Mouse (Mus musculus): ENCODE results near the gene Marveld3. TPM values are rescaled to one million over a fixed set of nuclear protein-coding genes. Genes with fewer than 3 reads are reported as not detected.
A peak's percentile ranks its signal among the peaks of the same experiment; 100 is the strongest.

Gene Marveld3
- polyA plus RNA-seq, 1 experiment from 2014 or later: 2.2 TPM

GRCm38 (mm10) chr8:109941606-109942360 is 20.2 kb downstream of the Marveld3 start:
- ATAC-seq (replicated peaks): no peak
- no peak overlapping the region for H3K4me3 ChIP-seq
- no peak overlapping the region for H3K27ac ChIP-seq (replicated peaks)
- H3K4me1 ChIP-seq: no peaks in the 10 kb centered on the region
- no peak overlapping the region for H3K9ac ChIP-seq (replicated peaks)
- WGBS: 86% methylated on average over 2 of the region's 2 CpGs
- H3K9me3 ChIP-seq: no peaks in the 10 kb centered on the region
- H3K27me3 ChIP-seq: no peaks in the 10 kb centered on the region
- peaks cover 33% of the 10 kb centered on the region for H3K36me3 ChIP-seq
- H3K4me2 ChIP-seq (replicated peaks): no peak overlapping the region

DNA sequence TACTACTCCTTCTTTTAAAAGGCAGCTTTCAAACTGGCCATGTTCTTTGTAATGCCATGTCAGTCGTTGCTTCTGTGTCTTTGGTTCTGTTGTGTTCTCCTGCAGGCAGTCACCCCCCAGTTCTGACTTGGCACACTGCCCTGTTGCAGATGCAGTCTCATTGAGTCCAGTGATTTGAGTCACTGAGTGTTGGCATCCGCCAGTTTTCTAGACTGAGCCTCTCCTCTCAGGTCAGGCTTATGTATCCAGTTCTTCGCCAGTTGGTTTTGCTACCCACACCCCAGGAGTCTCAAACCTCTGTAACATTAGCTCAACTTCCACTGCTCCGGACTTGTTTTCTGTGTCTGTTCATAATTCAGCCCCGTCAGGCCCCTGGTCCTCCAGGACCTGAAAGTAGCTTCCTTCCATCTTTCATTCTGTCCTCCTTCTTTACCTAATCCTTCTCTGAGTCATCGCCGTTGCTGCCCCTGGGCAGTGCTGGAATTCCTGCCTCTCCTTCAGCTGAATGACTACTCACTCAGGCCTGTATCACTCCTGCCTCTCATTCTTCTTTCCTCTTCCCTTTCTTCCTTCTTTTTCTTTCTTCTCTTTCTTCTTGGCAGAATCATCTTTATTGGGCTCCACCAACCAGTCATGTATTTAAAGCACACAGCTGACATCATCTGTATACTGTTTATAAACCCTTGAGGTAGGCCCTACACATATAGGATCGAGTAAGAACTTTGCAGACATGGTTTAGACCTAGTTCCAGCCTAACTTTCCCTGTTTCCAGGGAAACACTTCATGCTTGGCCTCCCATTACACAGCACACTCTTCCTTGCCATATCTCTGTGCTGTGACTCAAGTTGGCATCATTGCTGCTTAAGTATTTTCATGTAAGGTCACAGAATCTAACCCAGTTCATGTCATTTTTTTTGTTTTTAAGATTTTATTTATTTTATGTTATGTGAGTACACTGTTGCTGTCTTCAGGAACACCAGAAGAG is 41.3 kb downstream of the Marveld3 start:
- Histone ChIP-seq H3K4me2 (replicated peaks) (no peak overlapping the region), H3K27me3 (no peaks in the 10 kb centered on the region), H3K9ac (replicated peaks) (no peak overlapping the region), H3K9me3 (no peaks in the 10 kb centered on the region), H3K4me1 (peaks cover 9% of the 10 kb centered on the region; the same call in 1 of the 2 replicates), H3K4me3 (no peak overlapping the region), H3K36me3 (peaks cover 21% of the 10 kb centered on the region), H3K27ac (replicated peaks) (no peak overlapping the region)
- WGBS: 75% methylated on average over 8 of the region's 8 CpGs
- ATAC-seq (replicated peaks): no peak

- Histone ChIP-seq H3K36me3 (peaks cover 25% of the 10 kb centered on the region), H3K27me3 (no peaks in the 10 kb centered on the region), H3K4me1 (peaks cover 9% of the 10 kb centered on the region; the same call in 1 of the 2 replicates), H3K4me2 (replicated peaks) (no peak overlapping the region), H3K27ac (replicated peaks) (no peak overlapping the region), H3K9ac (replicated peaks) (no peak overlapping the region), H3K4me3 (no peak overlapping the region), H3K9me3 (no peaks in the 10 kb centered on the region)
- WGBS: 58% methylated on average over 4 of the region's 4 CpGs
- ATAC-seq (replicated peaks): no peak
Observed at GRCm38 (mm10) chr8:109917277-109917676, 44.7 kb downstream of the Marveld3 start.

- Histone ChIP-seq H3K4me3 (no peak overlapping the region), H3K9me3 (no peaks in the 10 kb centered on the region), H3K27ac (replicated peaks) (0 out of 2 replicates have a peak overlapping the region, but pooled peaks have one; percentile 19), H3K9ac (replicated peaks) (no peak overlapping the region), H3K27me3 (no peaks in the 10 kb centered on the region), H3K4me1 (peaks cover 14% of the 10 kb centered on the region), H3K4me2 (replicated peaks) (no peak overlapping the region), H3K36me3 (peaks cover 27% of the 10 kb centered on the region)
- ATAC-seq (replicated peaks): no peak
- 84% methylated on average over 4 of the region's 4 CpGs for WGBS
Observed at GRCm38 (mm10) chr8:109907376-109907775, 54.6 kb downstream of the Marveld3 start.

- H3K4me2 ChIP-seq (replicated peaks): no peak overlapping the region
- no peaks in the 10 kb centered on the region for H3K27me3 ChIP-seq
- no peak overlapping the region for H3K4me3 ChIP-seq
- peaks cover 22% of the 10 kb centered on the region for H3K36me3 ChIP-seq
- no peaks in the 10 kb centered on the region for H3K9me3 ChIP-seq
- 85% methylated on average over 3 of the region's 3 CpGs for whole genome bisulfite sequencing
- ATAC-seq (replicated peaks): no peak
- 0 out of 2 replicates have a peak overlapping the region, but pooled peaks have one; percentile 19 for H3K27ac ChIP-seq (replicated peaks)
- peaks cover 14% of the 10 kb centered on the region for H3K4me1 ChIP-seq
- H3K9ac ChIP-seq (replicated peaks): no peak overlapping the region
Observed at GRCm38 (mm10) chr8:109906907-109907306, 55.1 kb downstream of the Marveld3 start.

GRCm38 (mm10) chr8:109904928-109905668 is 56.9 kb downstream of the Marveld3 start:
- Histone ChIP-seq H3K27me3 (no peaks in the 10 kb centered on the region), H3K4me2 (replicated peaks) (no peak overlapping the region), H3K9ac (replicated peaks) (no peak overlapping the region), H3K27ac (replicated peaks) (no peak overlapping the region; the same call in 1 of the 2 replicates), H3K9me3 (no peaks in the 10 kb centered on the region), H3K4me1 (peaks cover 14% of the 10 kb centered on the region), H3K36me3 (peaks cover 17% of the 10 kb centered on the region), H3K4me3 (no peak overlapping the region)
- WGBS: 90% methylated on average over 1 of the region's 1 CpGs
- ATAC-seq (replicated peaks): no peak

GRCm38 (mm10) chr8:109903909-109904469 is 58.0 kb downstream of the Marveld3 start:
- no peak overlapping the region for H3K4me3 ChIP-seq
- H3K27ac ChIP-seq (replicated peaks): peak overlapping the region; percentile 60
- no peaks in the 10 kb centered on the region for H3K27me3 ChIP-seq
- peaks cover 8% of the 10 kb centered on the region for H3K36me3 ChIP-seq
- ATAC-seq (replicated peaks): no peak
- no peak overlapping the region for H3K4me2 ChIP-seq (replicated peaks)
- 68% methylated on average over 10 of the region's 10 CpGs for WGBS
- H3K9ac ChIP-seq (replicated peaks): no peak overlapping the region
- peaks cover 14% of the 10 kb centered on the region for H3K4me1 ChIP-seq
- no peaks in the 10 kb centered on the region for H3K9me3 ChIP-seq

GRCm38 (mm10) chr8:109902379-109902778 is 59.6 kb downstream of the Marveld3 start:
- H3K9ac ChIP-seq (replicated peaks): no peak overlapping the region
- H3K27ac ChIP-seq (replicated peaks): no peak overlapping the region
- no peak for ATAC-seq (replicated peaks)
- no peak overlapping the region for H3K4me3 ChIP-seq
- no peaks in the 10 kb centered on the region for H3K9me3 ChIP-seq
- peaks cover 14% of the 10 kb centered on the region for H3K4me1 ChIP-seq
- H3K36me3 ChIP-seq: no peaks in the 10 kb centered on the region
- H3K27me3 ChIP-seq: no peaks in the 10 kb centered on the region
- no peak overlapping the region for H3K4me2 ChIP-seq (replicated peaks)

Other genes starting within 250 kb of the Marveld3 start
- gene Atxn1l, start 224.5 kb downstream of the Marveld3 start, polyA plus RNA-seq (2015; fragmentation: Nextera tagmentation; extraction: Ambion mirVana): 4.3 and 4.6 TPM in 2 replicates
- 50.4 and 51.8 TPM in 2 replicates for gene Ap1g1, start 183.6 kb downstream of the Marveld3 start, polyA plus RNA-seq (2015; fragmentation: Nextera tagmentation; extraction: Ambion mirVana)
- 4.0 and 4.9 TPM in 2 replicates for gene Phlpp2, start 93.7 kb downstream of the Marveld3 start, polyA plus RNA-seq (2015; fragmentation: Nextera tagmentation; extraction: Ambion mirVana)
- gene Tat, start 28.2 kb upstream of the Marveld3 start, polyA plus RNA-seq (2015; fragmentation: Nextera tagmentation; extraction: Ambion mirVana): not detected in 2 replicates
- not detected in 2 replicates for gene Chst4, start 77.5 kb upstream of the Marveld3 start, polyA plus RNA-seq (2015; fragmentation: Nextera tagmentation; extraction: Ambion mirVana)
- 21.7 and 22.6 TPM in 2 replicates for gene Zfp612, start 117.5 kb upstream of the Marveld3 start, polyA plus RNA-seq (2015; fragmentation: Nextera tagmentation; extraction: Ambion mirVana)
- gene Gm21964, start 139.0 kb upstream of the Marveld3 start, polyA plus RNA-seq (2015; fragmentation: Nextera tagmentation; extraction: Ambion mirVana): not detected in 2 replicates
- not detected in 2 replicates for gene Gm17720, start 140.6 kb upstream of the Marveld3 start, polyA plus RNA-seq (2015; fragmentation: Nextera tagmentation; extraction: Ambion mirVana)
- 79.6 and 85.9 TPM in 2 replicates for gene Calb2, start 206.0 kb upstream of the Marveld3 start, polyA plus RNA-seq (2015; fragmentation: Nextera tagmentation; extraction: Ambion mirVana)